Mouse (Mus musculus) heart, postnatal 25 days (tissue): ENCODE results near the gene Nupl2. TPM values are rescaled to one million over a fixed set of nuclear protein-coding genes. Genes with fewer than 3 reads are reported as not detected.

ENCODE experiments used
- DNase-seq: peaks from one replicate; pipeline ENCODE4 v3.0.0; 2022; ENCODE audit warnings: low spot score
- intact Hi-C: fragments of 180-260 bp; cut with DNase I; formaldehyde crosslinking; loops from one replicate; pipeline ENCODE4 v1.15.1; 2025
- total RNA-seq, 2 experiments: library from RNA; stranded (reverse); gene quantifications; 2 replicates each; pipeline ENCODE4 v1.2.3; 2021

The Nupl2 gene
- 1 to 10 TPM; 7.6 to 8.1 TPM for total RNA-seq

- DNase-seq: peak; percentile 87
- intact Hi-C loops: loop anchor here (1.0 to 10.0 kb wide), 2 partner anchors 64 to 310 kb away; no protein-coding TSS in a partner anchor
Observed at GRCm38 (mm10) chr5:24164789-24165445, at the start of gene Nupl2. Nupl2 (plus strand) TSS chr5:24164963.

- no peak for DNase-seq
- intact Hi-C loops: no loop called here
Observed at GRCm38 (mm10) chr5:24122221-24122620, 42.5 kb upstream of the Nupl2 start.

- intact Hi-C loops: loop anchor here (2.0 kb wide), 1 partner anchor 23 kb away; the partner anchor contains the start of gene Klhl7
- DNase-seq: no peak
Observed at GRCm38 (mm10) chr5:24124175-24124574, 40.6 kb upstream of the Nupl2 start.

GRCm38 (mm10) chr5:24124579-24125276 is 40.0 kb upstream of the Nupl2 start:
- intact Hi-C loops: loop anchor here (2.0 kb wide), 1 partner anchor 24 kb away; the partner anchor contains the start of gene Klhl7
- no peak for DNase-seq

- no peak for DNase-seq
Observed at GRCm38 (mm10) chr5:24125910-24126636, 38.7 kb upstream of the Nupl2 start.

GRCm38 (mm10) chr5:24126967-24127366 is 37.8 kb upstream of the Nupl2 start:
- intact Hi-C loops: no loop called here
- no peak for DNase-seq

More at GRCm38 (mm10) chr5:24125910-24126636, 38.7 kb upstream of the Nupl2 start:
- intact Hi-C loops: loop anchor here (2.0 kb wide), 1 partner anchor 25 kb away; the partner anchor contains the start of gene Klhl7

GRCm38 (mm10) chr5:24146964-24147363 is 17.8 kb upstream of the Nupl2 start:
- no peak for DNase-seq
- intact Hi-C loops: no loop called here

GRCm38 (mm10) chr5:24152199-24152598 is 12.6 kb upstream of the Nupl2 start:
- no peak for DNase-seq
- intact Hi-C loops: no loop called here

GRCm38 (mm10) chr5:24156774-24157173 is 8.0 kb upstream of the Nupl2 start:
- intact Hi-C loops: no loop called here
- DNase-seq: no peak

GRCm38 (mm10) chr5:24167263-24167662 is 2.5 kb downstream of the Nupl2 start:
- DNase-seq: no peak
- intact Hi-C loops: loop anchor here (10.0 kb wide), 1 partner anchor 312 kb away; no protein-coding TSS in a partner anchor

- intact Hi-C loops: loop anchor here (10.0 kb wide), 1 partner anchor 315 kb away; no protein-coding TSS in a partner anchor
Observed at GRCm38 (mm10) chr5:24169881-24170280, 5.1 kb downstream of the Nupl2 start.

GRCm38 (mm10) chr5:24172092-24172491 is 7.3 kb downstream of the Nupl2 start:
- intact Hi-C loops: no loop called here
- no peak for DNase-seq

More at GRCm38 (mm10) chr5:24169881-24170280, 5.1 kb downstream of the Nupl2 start:
- DNase-seq: no peak

- no peak for DNase-seq
- intact Hi-C loops: no loop called here
Observed at GRCm38 (mm10) chr5:24181514-24182295, 16.9 kb downstream of the Nupl2 start.

GRCm38 (mm10) chr5:24182296-24182734 is 17.6 kb downstream of the Nupl2 start:
- intact Hi-C loops: no loop called here
- no peak for DNase-seq

- no peak for DNase-seq
- intact Hi-C loops: no loop called here
Observed at GRCm38 (mm10) chr5:24183096-24183495, 18.3 kb downstream of the Nupl2 start.

- DNase-seq: no peak
- intact Hi-C loops: no loop called here
Observed at GRCm38 (mm10) chr5:24184011-24184410, 19.2 kb downstream of the Nupl2 start.

- no peak for DNase-seq
- intact Hi-C loops: no loop called here
Observed at GRCm38 (mm10) chr5:24188476-24188875, 23.7 kb downstream of the Nupl2 start.

- no peak for DNase-seq
- intact Hi-C loops: no loop called here
Observed at GRCm38 (mm10) chr5:24191821-24192220, 27.1 kb downstream of the Nupl2 start.

- no peak for DNase-seq
- intact Hi-C loops: no loop called here
Observed at GRCm38 (mm10) chr5:24201006-24201405, 36.2 kb downstream of the Nupl2 start.
